Mouse (Mus musculus) spleen, adult 18-20 months (tissue): ENCODE data around the gene Elavl4.

ENCODE experiments used
- DNase-seq, 2 experiments: peaks; one replicate each; pipeline ENCODE4 v3.0.0; 2022; ENCODE audit warnings: mixed read lengths in 2 of 2

Elavl4 gene

DNA sequence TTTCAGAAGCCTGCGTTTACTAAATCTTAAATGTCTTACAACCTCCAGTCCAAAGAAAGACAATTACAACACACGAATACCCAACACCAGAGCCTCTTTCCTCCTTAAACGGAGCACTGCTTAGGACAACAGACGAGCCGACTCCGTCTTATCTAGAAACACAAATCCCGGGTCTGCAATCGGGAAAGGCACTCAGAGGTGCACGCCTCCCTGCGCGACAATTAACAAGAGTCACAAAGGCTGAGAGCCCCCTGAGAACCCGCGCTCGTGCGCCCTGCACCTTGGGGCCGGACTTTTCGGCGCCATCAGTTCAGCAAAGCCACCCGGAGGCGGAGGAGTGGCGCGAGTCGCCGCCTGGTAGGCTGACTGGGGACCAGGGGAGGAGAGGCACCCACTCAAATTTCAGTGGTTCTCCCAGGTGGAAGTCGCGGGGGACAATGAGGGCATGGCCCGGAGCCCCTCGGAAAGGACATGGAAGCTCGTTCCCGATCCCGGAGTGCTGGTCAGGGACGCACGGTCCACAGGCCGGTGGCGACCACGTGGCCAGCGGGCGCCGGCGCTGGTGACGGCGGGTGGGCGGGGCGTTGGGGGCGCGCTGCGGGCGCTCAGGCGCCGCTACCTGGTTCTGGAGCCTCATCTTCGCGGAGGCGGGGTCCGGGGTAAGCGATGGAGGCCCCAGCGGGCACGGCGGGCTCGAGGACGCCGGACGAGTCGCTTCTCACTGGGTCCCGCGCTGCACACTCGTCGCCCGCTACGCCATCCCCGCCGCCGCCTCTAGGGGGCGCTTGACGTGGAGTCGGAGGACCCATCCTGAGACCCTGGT is at the start of gene Elavl4:
Gene Elavl4, minus strand, starts transcription at position 732 of the 823 bp plus-strand sequence.
- DNase-seq: peak; percentile 3 to 4

DNA sequence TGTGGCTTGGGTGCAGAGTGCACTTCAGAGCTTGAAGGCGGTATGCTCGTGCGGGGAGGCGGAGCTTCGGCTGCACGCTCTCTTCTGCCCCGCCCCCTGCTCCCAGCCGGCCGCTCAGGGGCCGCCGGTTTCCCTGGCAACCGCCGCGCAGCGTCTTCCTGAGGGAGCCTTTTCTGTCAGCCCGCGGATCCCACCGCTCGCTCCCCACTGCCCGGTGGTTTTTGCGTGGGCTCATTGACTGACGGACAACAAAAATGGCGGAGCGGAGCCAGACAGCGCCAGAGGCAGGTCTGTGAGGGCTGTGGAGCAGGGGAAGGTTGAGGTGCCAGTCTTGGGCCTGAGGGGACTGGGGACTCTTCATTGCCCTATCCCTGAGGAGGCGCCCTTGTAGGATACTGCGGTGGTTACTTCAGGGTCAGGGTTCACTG is 45.9 kb upstream of the Elavl4 start, which contains the start of gene Agbl4:
Gene Agbl4, plus strand, starts transcription at position 44 of the 428 bp plus-strand sequence.
- no peak for DNase-seq

DNA sequence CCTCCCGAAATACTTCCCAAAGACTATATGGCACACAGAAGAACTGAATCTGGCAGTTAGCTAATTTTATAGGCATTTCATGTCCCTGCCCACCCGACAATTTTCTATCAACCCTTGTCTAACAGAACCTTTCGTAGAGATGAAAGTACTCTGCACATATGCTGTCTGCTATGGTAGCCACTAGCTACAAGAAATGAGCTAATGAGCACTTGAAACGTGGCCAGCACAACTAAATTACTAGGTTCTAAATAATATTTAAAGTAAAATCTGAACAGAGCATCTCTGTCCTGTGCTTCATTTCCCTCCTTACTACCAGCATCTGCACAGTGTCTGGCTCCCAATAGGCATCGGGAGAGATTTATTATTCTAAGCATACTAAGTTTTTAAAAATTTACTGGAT is 44.5 kb upstream of the Elavl4 start:
- DNase-seq: no peak

DNA sequence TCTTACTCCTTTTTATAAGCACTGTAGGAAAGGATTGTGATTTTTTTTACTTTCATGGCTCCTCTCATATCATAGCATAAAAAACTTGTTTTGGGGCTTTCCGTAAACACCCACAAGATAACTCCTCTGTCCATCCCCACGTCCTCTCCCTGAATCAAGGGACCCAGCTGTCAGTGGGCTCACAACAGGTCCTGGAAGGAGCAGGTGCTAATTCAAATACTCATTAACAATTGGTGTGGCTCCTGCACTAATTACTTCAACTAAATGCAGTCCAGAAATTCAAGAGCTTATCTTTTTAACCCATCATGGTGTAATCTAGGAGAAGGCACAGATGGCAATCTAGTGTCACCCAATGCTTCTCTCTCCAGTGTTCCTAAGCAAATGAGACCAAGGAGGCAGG is 8.9 kb upstream of the Elavl4 start:
- no peak for DNase-seq

DNA sequence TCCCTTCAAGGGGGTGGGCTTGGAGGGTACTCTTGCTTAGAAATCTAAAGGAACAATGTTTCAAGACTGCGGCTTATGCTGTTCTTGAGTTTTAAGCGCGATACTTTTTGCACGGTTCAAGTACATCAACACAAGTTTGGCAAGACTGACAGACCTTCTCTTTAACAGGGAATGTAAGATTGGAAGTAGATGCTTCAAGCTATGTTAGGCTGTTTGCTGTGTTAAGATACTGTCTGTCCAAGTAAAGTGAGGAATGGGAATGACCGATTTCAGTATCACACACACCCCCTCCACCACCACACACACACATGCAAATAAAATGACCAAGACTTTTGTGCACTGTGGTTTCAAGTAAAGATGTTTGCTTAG is 276 bp upstream of the Elavl4 start:
- no peak for DNase-seq

DNA sequence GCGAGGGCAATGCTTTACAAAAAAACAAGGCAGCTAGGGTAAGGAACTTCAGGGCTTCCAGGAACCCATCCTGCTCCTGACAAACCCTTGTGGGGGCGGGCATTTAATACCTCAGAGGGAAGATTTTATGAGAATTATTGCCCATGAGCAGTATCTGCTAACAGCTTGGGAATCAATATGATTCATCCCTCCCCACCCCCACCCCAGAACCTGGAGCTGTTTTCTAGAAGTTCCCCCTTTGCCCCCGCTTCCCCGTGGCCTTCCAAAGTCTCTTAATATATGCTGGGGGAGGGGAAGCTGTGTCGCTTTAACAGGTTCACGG is 892 bp downstream of the Elavl4 start:
- no peak for DNase-seq

DNA sequence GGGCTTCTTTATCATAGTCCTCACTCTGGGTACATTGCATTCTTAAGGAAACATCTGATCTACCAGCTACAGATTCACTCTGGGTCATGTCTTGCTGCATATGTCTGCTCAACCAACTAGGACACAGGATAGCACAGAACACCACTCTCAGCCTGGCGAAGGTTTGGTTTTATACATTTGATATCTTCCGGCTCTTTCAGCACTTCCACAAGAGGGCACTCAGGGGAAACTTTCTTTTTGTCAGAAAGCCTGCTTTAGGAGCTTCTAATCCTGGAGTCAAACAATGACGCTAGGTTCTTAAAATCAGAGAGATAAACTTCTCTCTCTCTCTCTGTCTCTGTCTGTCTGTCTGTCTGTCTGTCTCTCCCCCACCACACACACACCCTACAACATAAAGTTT is 27.8 kb downstream of the Elavl4 start:
- DNase-seq: no peak

DNA sequence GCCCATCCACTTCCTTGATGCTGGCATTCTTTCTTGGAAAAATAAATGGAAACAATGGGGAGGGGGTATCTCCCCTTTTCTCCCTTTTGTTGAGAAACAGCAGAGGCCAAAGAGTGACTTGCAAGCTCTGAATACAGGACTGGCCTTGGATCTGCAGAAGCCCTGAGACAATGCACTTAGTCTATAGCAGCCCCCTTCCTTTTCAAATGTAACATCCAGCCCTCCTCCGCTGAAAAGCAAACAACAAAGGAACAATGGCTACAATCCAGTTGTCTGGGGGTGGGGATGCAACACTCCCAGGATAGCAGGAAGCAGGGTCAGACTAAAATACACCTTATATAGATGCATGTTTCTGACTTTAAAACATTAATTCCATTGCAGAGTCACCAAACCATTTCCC is 39.6 kb downstream of the Elavl4 start:
- DNase-seq: no peak

DNA sequence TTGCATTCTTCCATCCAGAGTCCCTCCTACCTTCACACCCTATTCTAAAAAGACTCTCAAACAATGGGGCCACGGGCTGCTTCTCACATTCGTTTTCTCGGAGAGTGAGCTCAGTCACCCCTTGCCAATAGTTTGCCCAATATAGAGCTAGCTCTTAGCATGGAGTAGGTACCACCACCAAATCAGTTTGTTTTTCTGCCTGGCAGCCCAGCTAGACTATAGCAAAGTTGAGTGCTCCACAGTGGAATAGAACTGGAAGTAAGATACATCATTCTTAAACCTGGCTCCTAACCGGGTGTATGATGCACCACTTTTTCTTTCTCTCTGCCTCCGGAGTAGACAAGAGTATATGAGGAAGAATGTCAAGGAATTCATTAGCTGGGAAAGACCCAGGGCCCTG is 44.7 kb downstream of the Elavl4 start:
- DNase-seq: no peak

DNA sequence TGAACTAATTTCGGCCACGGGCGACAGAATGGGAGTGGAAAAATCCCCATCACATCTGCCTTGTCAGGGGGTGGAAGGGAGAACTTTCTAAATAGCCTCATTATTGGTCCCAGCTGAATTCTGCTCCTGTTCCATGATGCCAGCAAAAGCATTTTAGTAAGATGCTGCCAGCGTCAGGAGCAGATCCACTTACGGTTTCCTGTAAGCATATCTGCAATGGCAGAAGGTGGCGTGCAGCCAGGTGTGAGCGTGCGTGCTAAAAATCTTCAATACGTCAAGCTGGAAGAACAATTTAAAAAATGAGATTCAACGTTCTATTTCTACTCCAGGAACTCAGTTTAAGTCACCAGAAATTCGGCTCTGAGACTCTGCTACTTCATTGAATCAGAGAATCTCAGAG is 45.1 kb downstream of the Elavl4 start:
- DNase-seq: no peak

DNA sequence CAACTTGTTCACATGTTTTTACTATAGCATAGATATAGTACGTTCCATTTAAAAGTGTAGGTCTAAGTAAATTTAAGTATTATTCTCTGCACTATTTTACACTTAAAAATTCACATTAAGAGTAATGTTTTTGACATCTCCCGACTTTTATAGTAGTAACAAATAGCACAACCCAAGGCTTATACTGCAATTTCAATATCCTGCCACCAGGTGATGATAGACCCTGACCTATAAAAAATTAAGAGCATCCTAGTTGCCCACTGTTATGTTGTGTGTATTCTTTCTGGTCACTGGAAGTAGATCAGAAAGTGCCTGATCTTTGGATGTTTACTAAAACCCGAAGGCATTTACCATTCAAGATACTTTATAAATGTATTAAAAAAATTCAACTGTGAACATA is 55.9 kb downstream of the Elavl4 start:
- no peak for DNase-seq

DNA sequence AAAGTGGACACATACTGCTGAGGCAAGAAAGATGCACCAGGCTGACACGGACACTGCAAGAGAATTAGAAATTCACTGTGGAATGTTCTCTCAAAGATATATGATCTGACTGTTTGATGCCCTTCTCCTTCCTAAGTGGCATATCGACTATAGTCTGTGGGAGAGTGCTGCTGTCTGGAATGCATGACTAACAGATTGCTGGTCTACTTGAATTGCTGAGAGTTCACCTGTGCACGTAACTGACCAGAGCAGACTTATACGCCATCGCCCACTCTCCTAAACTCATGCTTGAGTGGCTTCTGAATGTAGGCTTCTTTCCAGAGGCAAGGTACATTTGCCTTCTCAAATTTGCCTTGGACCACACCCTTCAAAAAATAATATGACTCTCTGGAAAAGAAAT is 58.5 kb downstream of the Elavl4 start:
- no peak for DNase-seq

DNA sequence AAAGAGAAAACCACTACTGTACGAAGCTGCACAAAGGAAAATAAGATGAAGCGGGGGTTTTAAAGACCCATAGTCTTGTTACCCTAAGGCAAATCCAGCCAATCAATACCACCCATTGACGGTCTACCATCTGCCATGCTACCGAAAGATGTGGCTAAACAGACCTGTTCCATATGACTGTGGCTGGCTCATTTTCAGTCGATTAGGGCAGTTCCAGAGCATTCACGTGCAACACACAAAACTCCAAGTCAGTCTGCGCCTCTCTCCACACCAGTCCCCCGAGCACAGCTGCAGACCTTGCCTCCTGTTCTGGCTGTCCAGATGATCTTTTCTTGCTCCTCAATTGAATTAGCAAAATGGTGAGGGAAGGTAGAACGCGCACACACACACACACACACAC is 59.2 kb downstream of the Elavl4 start:
- no peak for DNase-seq

DNA sequence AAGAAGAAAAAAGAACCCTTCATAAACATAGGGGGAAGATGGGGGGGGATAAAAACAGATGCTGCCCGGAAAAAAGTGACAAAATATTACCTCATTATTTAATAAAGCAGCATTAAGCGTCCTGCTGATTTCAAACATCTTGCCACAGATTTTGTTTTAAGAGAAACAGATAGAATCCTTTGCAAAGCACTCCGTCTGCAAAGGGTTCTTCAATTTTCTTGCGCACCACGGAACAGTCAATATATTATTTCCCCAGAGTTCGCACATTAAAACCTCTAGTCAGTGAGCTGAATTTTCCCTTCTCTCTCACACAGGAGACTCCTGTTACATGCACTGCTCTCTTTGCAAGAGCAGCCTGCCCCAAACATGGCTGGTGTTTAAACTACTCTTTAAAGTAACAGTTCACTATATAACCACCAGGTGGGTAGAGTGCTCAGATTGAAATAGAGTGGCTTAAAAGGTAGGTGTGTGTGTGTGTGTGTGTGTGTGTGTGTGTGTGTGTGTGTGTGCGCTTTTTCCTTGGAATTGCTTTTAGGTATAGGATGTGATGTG is 61.1 kb downstream of the Elavl4 start:
- no peak for DNase-seq

DNA sequence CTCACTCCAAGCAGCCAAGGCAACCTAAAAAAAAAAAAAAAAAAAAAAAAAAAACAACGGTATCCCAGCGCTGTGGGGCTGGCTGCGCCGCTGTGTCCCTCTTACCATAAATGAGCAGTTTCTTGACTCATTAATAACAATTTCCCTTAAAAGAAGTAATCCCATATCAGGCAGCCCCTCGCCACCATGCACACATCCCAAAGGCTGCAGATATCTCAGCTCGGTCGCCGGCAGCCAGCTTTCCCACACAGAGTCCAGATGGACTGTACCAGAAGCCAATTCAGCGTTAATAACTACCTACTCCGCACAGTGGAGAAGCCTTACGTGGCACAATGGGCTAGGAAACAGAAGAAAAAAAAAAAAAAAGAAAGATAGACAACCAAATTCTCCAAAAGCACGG is 61.7 kb downstream of the Elavl4 start:
- no peak for DNase-seq

DNA sequence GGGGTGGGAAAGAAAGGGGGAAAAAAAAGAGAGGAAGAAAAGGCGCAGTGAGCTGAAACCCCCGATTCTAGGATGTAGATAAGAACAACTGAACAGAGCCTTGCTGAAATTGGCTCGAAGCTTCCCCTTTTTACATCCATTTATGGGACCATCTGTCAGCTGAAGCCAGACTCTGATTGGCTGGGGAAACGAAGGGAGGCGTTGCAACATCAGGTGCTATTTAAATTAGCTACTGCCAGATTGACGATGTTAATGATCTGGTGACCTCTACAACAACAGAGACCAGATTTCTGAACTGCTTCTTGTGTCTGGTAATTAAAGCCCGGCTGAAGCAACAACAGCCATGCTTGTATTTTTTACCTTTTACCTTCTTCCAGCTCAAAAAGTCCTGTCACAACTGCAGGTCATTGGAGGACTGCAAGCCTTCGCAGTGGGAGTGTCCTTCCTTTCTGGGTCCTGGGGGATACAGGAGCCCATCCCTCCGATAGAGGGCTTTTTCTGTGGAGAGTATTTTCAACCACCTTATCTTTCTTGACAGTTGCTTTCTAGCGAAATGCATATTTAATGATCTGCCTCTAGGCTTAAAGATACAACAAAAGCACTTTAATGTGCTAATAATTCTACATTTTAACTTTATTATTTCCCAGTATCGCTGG is 64.2 kb downstream of the Elavl4 start:
- DNase-seq: no peak

DNA sequence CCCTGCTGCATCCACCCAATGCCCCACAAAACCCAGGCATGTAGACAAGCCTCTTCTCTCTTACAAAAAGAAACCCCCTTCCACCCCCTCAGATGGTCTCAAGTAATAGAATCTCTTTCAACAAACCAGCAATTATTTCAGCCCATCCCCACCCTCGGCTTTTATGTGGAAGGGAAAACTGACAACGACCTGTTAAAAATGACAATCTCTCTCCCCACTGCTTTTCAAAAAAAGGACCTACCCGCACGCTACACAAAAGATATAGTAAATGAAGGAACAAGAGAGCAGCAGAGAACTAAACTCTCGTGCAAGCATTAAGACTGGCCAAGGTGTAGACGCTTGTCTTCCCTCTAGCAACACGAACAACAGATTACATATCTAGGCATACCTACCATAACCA is 64.9 kb downstream of the Elavl4 start:
- no peak for DNase-seq

DNA sequence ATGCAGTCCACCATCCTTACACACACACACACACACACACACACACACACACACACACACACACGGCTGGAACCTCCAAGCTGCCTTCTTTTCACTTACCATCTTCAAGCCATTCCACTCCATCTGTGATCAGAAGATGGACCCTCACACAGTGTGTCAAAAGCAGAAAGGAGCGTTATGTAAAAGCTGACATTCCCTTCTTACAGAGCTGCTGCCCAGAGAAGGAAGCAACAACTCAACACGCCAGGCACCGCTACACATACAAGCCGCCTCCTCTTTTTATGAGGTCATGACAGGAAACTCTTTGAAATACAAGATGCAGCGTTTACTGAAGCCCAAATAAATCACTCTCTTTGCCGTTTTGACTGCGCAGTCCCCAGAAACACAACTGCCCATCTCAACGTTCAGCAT is 65.3 kb downstream of the Elavl4 start:
- no peak for DNase-seq

DNA sequence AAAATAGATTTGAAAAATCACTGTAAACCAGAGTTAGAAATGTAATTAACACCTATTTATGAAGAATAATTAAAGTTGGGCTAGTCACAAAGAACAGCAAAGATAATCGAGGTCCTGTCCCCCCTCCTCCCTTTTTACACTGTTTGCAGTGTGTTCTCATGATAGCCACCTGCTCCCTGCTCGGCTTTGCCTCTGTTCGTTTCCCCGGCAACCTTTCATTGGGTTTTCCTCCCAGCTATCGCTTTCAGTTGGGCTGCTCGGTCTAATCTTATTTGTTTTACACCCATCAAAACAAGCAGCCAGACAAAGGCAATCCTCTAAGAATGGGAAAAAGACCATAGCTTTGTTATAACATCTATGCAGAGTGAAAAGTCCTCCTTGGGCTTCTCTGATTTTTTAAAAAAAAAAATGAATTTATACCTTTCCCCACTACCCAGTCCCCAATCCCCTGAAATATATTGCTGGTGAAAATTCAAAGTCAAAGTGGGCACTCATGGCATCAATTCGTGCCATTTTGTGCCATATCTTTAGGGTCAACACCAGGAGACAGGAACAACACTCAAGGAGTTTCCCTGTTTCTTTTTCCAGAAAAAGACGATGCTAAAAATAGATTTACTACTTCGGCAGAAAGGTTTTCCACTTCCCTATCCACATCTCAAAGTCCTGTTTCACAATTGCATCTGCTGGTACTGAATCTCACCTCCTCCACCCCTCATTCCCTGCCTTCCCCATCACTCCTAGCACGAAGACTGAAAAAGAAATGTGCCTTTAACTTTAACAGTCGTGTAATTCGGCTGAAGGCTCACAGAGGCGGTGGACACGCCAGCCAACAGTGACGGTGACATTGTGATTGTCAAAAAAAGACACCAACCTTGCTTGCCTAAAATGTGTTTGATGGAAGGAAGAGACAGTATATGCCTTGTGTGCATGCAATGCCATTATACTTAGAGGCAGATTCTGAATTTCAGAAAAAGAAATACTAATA is 66.1 kb downstream of the Elavl4 start:
- DNase-seq: no peak

DNA sequence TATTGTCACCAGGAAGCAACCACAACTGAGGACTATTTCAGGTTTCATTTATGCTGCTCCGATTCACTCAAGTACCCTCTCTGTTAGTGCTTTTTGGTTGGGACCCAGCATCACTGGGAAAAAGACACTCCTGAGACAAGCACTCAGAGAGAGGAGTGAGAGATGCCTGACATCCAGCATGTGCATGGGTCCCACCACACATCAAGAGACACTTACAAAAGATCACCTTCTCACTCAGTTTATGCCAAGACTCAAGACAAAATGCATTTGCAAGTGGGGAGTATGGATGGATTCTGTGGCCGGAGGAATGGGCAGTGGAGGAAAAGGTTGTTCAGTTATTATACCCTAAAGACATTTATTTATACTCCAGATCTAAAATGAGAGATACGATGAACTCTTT is 67.3 kb downstream of the Elavl4 start:
- DNase-seq: no peak

DNA sequence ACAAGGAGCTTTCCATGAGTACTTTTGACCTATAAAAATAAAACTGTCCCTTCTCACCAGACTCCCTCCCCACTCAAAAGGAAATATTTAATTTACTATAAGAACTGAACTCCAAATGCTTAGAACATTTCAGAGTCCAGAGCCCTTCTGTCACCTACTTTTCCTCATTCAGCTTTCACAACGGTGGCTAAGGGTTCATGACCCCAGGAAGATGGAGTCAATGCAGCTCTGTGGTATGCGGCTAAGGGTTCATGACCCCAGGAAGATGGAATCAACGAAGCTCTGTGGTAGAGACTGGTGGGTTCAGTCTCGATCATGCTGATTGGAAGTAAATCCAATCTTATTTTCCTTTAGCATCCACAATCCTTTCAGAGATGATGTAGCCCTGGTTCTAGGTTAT is 81.7 kb downstream of the Elavl4 start:
- DNase-seq: no peak

DNA sequence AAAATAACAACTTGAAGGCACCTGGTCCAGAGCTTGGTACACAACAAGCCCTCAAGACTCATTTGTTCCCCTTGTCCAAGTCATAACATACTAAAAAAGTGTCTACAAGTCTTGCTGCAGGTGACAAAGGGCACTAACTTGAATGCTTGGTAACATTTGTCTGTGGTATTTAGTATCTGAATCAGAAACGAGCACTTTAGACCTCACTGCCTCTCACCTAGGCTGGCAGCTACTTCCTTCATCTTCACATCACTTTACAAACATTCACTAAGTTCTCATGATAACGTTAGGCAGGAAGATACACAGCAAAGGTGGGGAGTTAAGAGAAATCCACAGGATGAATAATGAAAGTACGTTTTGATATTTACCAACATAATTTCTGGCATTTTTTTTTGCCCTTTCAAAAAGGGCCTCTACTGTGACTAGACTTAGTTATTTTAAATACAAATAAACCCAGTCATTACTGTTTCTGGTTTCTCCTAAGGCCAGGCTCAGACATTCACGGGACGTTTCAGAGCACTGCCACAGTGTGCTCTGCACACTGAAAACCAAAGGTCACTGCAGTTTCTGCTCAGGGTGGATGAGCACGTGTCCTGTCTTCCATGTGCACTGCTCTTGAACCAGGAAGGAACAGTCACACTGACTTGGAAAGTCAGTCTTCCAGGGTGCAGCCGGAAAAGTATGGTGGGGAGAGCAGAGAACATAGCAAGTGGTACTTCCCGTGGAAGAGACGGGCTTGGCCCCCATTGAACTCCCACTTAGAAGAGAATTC is 84.7 kb downstream of the Elavl4 start:
- DNase-seq: no peak
